Mouse (Mus musculus) erythroblast, embryonic 14.5 days (primary cell): Measurements from ENCODE around the gene Slc4a8.

Experiments used
- GATA1 ChIP-seq: IDR thresholded peaks from 2 replicates; pipeline ENCODE4 v1.6.1; 2012; ENCODE audit warnings: low read length, inconsistent platforms, mixed read lengths
- TAL1 ChIP-seq: IDR thresholded peaks from 3 replicates; pipeline ENCODE4 v1.6.1; 2012; ENCODE audit warnings: low read length, inconsistent platforms, mixed read lengths

GRCm38 (mm10) chr15:100800914-100801313 lies 39.4 kb downstream of the Slc4a8 start:
- no peak for TF ChIP-seq TAL1
- TF ChIP-seq GATA1, result no peak
